Mouse (Mus musculus) limb, embryonic 11.5 days (tissue): ENCODE measurements around the gene 4930469K13Rik. TPM values are rescaled to one million over a fixed set of nuclear protein-coding genes. Genes with fewer than 3 reads are reported as not detected.

Source experiments
- ATAC-seq: fragments of 200-750 bp; cut with Nextera tagmentation; 2 replicates; pipeline ENCODE4 v1.8.0; 2017; ENCODE audit warnings: low read depth; ENCODE audit not compliant: insufficient number of reproducible peaks, low FRiP score, low TSS enrichment
- DNase-seq: peaks from one replicate; pipeline ENCODE4 v3.0.0-alpha.2; 2015; ENCODE audit warnings: low spot score
- H3K27ac ChIP-seq: fragments of 300-500 bp; sonication (generic); replicated peaks from 2 replicates; pipeline ENCODE4 v1.5.1; 2014; ENCODE audit warnings: low read depth, mild to moderate bottlenecking, low read length
- H3K27me3 ChIP-seq: fragments of 300-500 bp; sonication (generic); 2 replicates; pipeline ENCODE4 v1.6.1; 2014; ENCODE audit warnings: mild to moderate bottlenecking, low read length, mixed read lengths; ENCODE audit not compliant: control insufficient read depth, insufficient read depth
- H3K36me3 ChIP-seq: fragments of 300-500 bp; sonication (generic); 2 replicates; pipeline ENCODE4 v1.6.1; 2014; ENCODE audit warnings: mild to moderate bottlenecking, low read length, moderate library complexity, mixed read lengths; ENCODE audit not compliant: control insufficient read depth, insufficient read depth
- H3K4me1 ChIP-seq: fragments of 300-500 bp; sonication (generic); 2 replicates; pipeline ENCODE4 v1.6.1; 2014; ENCODE audit warnings: low read length, mixed read lengths; ENCODE audit not compliant: control insufficient read depth, insufficient read depth
- H3K4me2 ChIP-seq: fragments of 300-500 bp; sonication (generic); 2 replicates; pipeline ENCODE4 v1.6.1; 2014; ENCODE audit warnings: low read depth, mild to moderate bottlenecking, moderate library complexity; ENCODE audit not compliant: severe bottlenecking
- H3K4me3 ChIP-seq: fragments of 300-500 bp; sonication (generic); 2 replicates; pipeline ENCODE4 v1.5.1; 2014; ENCODE audit warnings: low read depth, low read length
- H3K9ac ChIP-seq: fragments of 300-500 bp; sonication (generic); 2 replicates; pipeline ENCODE4 v1.6.1; 2014; ENCODE audit warnings: mild to moderate bottlenecking, low read length
- H3K9me3 ChIP-seq: fragments of 300-500 bp; sonication (generic); 2 replicates; pipeline ENCODE4 v1.6.1; 2016; ENCODE audit warnings: low read length; ENCODE audit not compliant: control insufficient read depth
- WGBS: fragments of 180-500 bp; shearing (Covaris S2); extraction: QIAGEN DNeasy Blood & Tissue Kit; methylation state at CpG from one replicate; pipeline ENCODE4 v1.1.7; 2014; 5-methylcytosine and 5-hydroxymethylcytosine counted together
- polyA plus RNA-seq: library from polyadenylated mRNA; unstranded; fragments of >200 nt; fragmentation: Nextera tagmentation; extraction: Ambion mirVana; gene quantifications from 2 replicates; pipeline ENCODE4 v1.2.1, GENCODE M21; 2014

Gene 4930469K13Rik
- polyA plus RNA-seq, 1 experiment from 2014 or later = 0.93 TPM

DNA sequence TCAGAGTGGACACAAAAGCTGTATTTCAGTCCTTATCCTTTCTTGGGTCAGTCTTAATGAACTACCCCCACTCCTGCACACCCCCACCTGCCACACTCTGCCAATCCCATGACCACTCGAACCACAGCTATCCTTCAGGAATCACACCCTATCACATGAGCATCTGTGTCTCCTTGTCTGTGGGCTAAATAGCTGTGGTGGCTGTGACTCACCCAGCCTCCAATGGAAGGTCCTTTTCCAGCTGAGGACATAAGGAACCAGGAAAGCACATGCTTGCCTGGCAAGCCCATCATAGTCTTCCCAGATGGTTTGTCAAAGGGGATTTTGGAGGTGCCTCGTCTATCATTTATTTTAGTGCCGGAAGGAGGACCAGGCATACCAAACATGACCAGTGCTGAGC lies 20.0 kb upstream of the 4930469K13Rik start:
- H3K4me1 ChIP-seq = no peaks in the 10 kb centered on the region
- no peak overlapping the region for H3K4me2 ChIP-seq
- ATAC-seq (no peak), DNase-seq (no peak)
- H3K9me3 ChIP-seq = no peaks in the 10 kb centered on the region
- no peaks in the 10 kb centered on the region for H3K36me3 ChIP-seq
- H3K27me3 ChIP-seq = no peaks in the 10 kb centered on the region
- no peak overlapping the region for H3K9ac ChIP-seq
- no peak overlapping the region for H3K4me3 ChIP-seq
- 59% methylated on average over 3 of the region's 3 CpGs for WGBS
- no peak overlapping the region for H3K27ac ChIP-seq

DNA sequence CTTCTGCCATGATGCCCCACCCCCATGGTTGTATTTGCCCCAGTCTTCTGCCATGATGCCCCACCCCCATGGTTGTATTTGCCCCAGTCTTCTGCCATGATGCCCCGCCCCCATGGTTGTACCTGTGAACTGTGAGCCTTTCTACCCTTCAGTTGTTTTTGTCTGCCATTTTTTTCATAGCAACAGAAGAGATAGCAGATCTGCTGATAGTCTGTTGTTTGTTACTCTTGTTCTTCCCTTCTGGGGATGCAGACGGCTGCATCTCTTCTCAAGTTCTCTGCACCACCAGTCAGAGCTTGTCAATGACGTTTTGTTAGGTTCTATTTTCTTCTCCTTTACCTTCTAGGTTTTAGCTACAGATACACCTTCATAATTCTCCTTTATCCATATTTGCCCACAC lies 19.2 kb upstream of the 4930469K13Rik start:
- Histone ChIP-seq H3K9me3 (no peaks in the 10 kb centered on the region), H3K9ac (no peak overlapping the region), H3K27ac (no peak overlapping the region), H3K4me3 (no peak overlapping the region), H3K4me1 (no peaks in the 10 kb centered on the region), H3K27me3 (no peaks in the 10 kb centered on the region), H3K4me2 (no peak overlapping the region), H3K36me3 (no peaks in the 10 kb centered on the region)
- no peak for DNase-seq
- 91% methylated on average over 3 of the region's 3 CpGs for WGBS
- no peak for ATAC-seq

DNA sequence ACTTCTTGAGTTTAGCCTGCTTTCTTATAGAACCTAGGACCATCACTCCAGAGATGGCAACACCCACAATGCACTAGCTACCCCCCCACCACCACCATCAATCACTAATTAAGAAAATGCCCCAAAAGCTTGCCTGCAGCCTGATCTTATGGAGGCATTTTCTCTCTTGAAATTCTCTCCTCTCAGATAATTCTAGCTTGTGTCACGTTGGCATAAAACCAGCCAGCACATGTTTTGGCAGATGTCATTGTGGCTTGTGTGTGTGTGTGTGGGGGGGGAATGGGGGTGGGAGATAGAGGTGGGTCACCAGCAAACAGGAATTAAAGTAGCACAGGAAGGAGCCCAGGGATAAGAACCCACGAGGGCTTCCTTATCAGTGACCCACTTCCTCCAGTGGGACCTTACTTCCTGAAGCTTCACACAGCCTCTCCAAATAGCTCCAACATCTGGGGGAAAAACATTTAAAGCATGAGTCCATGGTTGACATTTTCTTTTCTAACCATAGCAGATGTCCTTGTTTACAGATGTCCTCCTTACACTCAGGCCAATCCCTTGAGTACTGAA lies 18.3 kb upstream of the 4930469K13Rik start:
- ATAC-seq (no peak), DNase-seq (no peak)
- Histone ChIP-seq H3K9me3 (no peaks in the 10 kb centered on the region), H3K27me3 (no peaks in the 10 kb centered on the region), H3K9ac (no peak overlapping the region), H3K27ac (no peak overlapping the region), H3K4me1 (no peaks in the 10 kb centered on the region), H3K4me2 (no peak overlapping the region), H3K36me3 (no peaks in the 10 kb centered on the region), H3K4me3 (no peak overlapping the region)
- 43% methylated on average over 2 of the region's 2 CpGs for WGBS

DNA sequence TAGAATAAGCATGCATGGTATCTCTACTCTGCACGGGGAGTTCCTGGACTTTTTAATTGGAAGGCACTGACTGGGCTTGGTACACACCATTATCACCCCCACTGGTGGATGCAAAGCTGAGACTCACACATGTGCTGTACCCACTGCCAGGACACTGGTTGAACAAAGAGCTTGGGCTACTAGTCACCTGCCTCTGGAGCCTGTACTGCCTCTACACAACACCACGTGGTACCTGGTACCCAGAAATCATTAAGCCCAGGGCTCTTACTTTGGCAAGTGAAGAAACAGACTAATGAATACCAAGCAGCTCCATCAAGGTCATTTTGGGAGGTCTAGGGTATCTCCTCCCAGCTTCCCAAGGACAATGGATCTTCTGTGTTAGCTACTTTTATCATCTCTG lies 15.4 kb upstream of the 4930469K13Rik start:
- Histone ChIP-seq H3K27me3 (no peaks in the 10 kb centered on the region), H3K9me3 (no peaks in the 10 kb centered on the region), H3K4me1 (no peaks in the 10 kb centered on the region), H3K4me2 (no peak overlapping the region), H3K4me3 (no peak overlapping the region), H3K9ac (no peak overlapping the region), H3K27ac (no peak overlapping the region), H3K36me3 (no peaks in the 10 kb centered on the region)
- 77% methylated on average over 2 of the region's 2 CpGs for WGBS
- ATAC-seq = no peak
- no peak for DNase-seq

DNA sequence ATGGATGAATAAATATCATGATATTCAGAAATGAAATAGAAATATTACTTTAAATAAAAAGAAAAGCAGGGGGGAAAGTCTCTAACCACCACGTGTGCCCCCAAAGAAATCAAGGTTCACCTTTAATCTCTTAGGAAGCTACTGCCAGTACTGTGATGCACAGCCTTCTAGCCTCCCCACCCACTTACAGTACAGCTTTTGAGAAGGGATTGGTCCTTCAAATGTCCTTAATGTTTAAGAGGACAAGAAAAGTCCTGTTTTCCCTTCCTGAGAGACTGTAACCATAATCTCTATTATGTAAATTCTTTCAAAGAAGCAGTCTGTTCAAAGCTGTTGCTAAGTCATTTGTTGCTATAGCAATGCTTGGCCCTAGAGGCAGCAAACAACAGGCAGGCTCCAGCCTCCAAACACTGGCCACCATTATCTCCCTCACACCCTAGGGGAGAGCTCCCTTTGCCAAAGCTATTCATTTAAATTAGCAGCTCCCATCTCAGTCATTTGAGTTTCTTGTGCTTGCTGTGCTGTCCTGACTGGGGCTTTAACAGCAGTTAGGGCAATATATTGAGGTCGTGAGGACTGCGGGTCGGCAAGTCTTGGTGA lies 14.5 kb upstream of the 4930469K13Rik start:
- no peak overlapping the region for H3K4me3 ChIP-seq
- ATAC-seq (no peak), DNase-seq (no peak)
- no peak overlapping the region for H3K4me2 ChIP-seq
- H3K27ac ChIP-seq = no peak overlapping the region
- H3K27me3 ChIP-seq = no peaks in the 10 kb centered on the region
- 44% methylated on average over 4 of the region's 4 CpGs for WGBS
- no peaks in the 10 kb centered on the region for H3K36me3 ChIP-seq
- H3K9ac ChIP-seq = no peak overlapping the region
- H3K9me3 ChIP-seq = no peaks in the 10 kb centered on the region
- no peaks in the 10 kb centered on the region for H3K4me1 ChIP-seq

DNA sequence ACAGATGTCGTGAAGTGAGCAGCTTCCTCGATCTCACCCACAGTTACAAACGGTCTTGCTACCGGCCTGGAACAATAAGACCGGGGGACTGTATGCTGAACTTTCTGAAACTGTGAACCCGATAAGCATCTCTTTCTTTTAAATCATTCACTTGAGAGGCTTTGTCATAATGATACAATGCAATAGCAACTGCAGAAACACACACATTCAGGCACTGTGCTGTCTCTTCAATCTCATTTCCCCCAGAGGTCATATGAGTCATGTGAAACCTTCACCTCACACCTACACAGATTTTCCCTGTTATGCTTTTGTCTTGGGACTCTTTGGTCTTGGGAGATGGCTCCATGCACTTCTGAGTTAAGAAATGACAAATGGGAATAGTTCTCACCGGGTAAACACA lies 13.6 kb upstream of the 4930469K13Rik start:
- 68% methylated on average over 7 of the region's 7 CpGs for WGBS
- ATAC-seq (no peak), DNase-seq (no peak)
- Histone ChIP-seq H3K4me3 (no peak overlapping the region), H3K9ac (no peak overlapping the region), H3K9me3 (no peaks in the 10 kb centered on the region), H3K4me2 (no peak overlapping the region), H3K27ac (no peak overlapping the region), H3K4me1 (no peaks in the 10 kb centered on the region), H3K36me3 (no peaks in the 10 kb centered on the region), H3K27me3 (no peaks in the 10 kb centered on the region)

DNA sequence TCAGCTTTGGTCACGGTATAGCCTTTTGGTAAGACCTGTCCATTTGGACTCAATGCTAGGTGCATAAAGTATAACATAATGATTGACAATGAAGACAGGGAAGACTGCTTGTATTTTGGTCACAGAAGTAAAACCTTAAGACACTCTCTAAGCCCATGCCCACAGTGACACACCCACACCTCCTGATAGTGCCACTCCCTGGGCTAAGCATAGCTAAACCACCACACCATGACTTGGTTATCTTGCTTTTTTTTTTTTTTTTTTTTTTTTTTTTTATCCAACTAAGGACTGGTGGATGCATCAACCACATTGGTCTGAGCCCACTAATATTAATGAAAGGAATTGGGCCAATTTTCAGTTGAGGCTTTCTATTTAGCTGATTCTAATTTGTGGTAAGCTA lies 10.9 kb upstream of the 4930469K13Rik start:
- no peak overlapping the region for H3K4me2 ChIP-seq
- H3K4me1 ChIP-seq = no peaks in the 10 kb centered on the region
- no peak overlapping the region for H3K27ac ChIP-seq
- H3K27me3 ChIP-seq = no peaks in the 10 kb centered on the region
- ATAC-seq = no peak
- no peak overlapping the region for H3K9ac ChIP-seq
- H3K9me3 ChIP-seq = no peaks in the 10 kb centered on the region
- 89% methylated on average over 1 of the region's 1 CpGs for WGBS
- DNase-seq = no peak
- H3K36me3 ChIP-seq = no peaks in the 10 kb centered on the region
- H3K4me3 ChIP-seq = no peak overlapping the region

DNA sequence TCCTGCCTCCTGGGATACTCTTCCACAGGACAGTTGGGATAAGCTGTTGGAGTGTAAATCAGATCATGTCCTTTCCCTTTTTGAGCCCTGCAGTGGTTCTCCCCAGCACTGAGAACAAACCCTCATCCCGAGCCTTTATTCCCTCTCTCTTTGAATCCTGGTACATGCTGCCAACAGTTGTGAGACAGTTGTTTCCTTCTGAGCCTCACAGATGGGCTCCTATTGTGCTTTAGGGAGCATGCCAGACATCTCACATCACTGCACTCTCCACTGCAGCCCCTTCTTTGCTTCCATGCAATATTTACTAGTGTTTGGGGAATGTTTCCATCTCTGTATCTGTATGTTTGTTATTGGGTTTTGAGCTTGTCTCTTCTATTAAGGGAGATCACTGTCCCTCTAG lies 6.6 kb upstream of the 4930469K13Rik start:
- 57% methylated on average over 1 of the region's 1 CpGs for WGBS
- H3K4me3 ChIP-seq = no peak overlapping the region
- H3K36me3 ChIP-seq = no peaks in the 10 kb centered on the region
- H3K9ac ChIP-seq = no peak overlapping the region
- H3K27me3 ChIP-seq = no peaks in the 10 kb centered on the region
- H3K9me3 ChIP-seq = no peaks in the 10 kb centered on the region
- no peak for DNase-seq
- H3K4me2 ChIP-seq = no peak overlapping the region
- H3K4me1 ChIP-seq = no peaks in the 10 kb centered on the region
- ATAC-seq = no peak
- H3K27ac ChIP-seq = no peak overlapping the region

DNA sequence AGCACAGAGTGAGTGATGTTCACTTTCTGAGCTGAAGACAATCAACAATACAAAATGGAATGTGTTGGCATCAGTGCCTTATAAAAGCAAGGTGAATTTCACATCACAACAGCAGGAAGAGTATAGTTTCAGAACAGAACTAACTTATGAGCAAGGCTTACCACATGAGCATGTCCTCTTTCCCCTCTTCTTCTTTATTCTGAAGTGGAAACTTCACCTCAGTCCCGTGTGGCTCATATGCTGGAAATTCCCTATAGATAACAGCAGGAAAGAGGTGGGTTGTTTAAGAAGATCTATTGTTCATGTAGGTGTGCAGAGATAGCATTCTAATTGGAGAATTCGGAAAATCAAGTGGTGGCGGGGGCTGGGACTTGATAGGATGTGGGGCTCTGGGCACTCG lies 3.5 kb upstream of the 4930469K13Rik start:
- Histone ChIP-seq H3K4me2 (no peak overlapping the region), H3K4me1 (no peaks in the 10 kb centered on the region), H3K27me3 (no peaks in the 10 kb centered on the region), H3K4me3 (no peak overlapping the region), H3K27ac (no peak overlapping the region), H3K9ac (no peak overlapping the region), H3K9me3 (no peaks in the 10 kb centered on the region), H3K36me3 (no peaks in the 10 kb centered on the region)
- 86% methylated on average over 4 of the region's 4 CpGs for WGBS
- DNase-seq = no peak
- no peak for ATAC-seq
